Mouse (Mus musculus): ENCODE measurements around the gene Nfyc. TPM values are rescaled to one million over a fixed set of nuclear protein-coding genes. Genes with fewer than 3 reads are reported as not detected.

Gene Nfyc
- polyA plus RNA-seq, 1 experiment from 2014 or later: 108 TPM

DNA sequence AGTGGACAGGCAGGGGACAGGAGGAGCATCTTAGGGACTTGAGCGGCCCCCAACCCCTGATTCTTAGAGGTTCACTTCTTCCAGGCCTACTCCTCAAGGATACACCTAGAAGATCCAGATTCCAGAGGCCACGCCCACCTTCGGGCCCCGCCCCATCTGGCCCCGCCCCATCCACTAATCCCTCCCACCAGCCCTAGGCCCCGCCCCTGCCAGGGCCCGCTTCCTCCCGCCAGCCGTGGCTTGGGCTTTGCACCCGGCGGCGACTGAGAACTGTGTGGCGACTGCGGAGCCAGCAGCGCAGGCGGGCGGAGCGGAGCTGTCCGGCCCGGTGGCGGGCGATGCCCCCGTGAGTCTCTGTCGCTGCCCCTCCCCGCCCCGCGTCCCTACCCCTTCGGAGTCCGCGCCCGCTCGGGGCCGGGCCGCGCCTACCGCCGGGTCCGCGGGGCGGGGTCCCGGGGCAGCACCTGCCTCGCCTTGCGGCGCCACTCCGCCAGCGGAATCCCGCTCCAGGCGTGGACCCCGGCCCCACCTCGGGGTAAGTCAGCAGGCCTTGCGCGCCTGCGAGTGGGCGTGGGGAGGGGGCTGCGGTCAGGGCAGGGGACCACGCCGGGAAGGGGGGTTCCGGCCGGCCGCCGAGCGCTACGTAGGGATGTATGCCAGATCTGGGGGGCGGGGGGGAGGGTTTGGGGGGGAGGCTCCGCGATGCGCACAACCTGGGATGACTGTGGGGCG lies 23.4 kb upstream of the Nfyc start, which contains the start of gene Rims3:
Gene Rims3, plus strand, starts transcription at position 229 of the 732 bp plus-strand sequence.
- peak within 1 kb of the TSS; percentile 76 for H3K9ac ChIP-seq (replicated peaks)
- H3K4me3 ChIP-seq: peak within 1 kb of the TSS; percentile 74
- peak; percentile 78 for ATAC-seq (ENCODE audit: low FRiP score, low read depth)
- 0 out of 2 replicates have a peak within 1 kb of the TSS, but pooled peaks have one; percentile 39 for H3K27ac ChIP-seq (replicated peaks)
- H3K9me3 ChIP-seq: no peaks in the 10 kb centered on the region
- H3K36me3 ChIP-seq: no peaks in the 10 kb centered on the region
- peaks cover 22% of the 10 kb centered on the region for H3K4me1 ChIP-seq
- under 1% methylated on average over 67 of the region's 68 CpGs for WGBS
- H3K27me3 ChIP-seq: peaks cover 61% of the 10 kb centered on the region
- H3K4me2 ChIP-seq (replicated peaks): peak within 1 kb of the TSS; percentile 96

GRCm38 (mm10) chr4:120850946-120851345 lies 19.6 kb upstream of the Nfyc start:
- H3K27ac ChIP-seq (replicated peaks): no peak overlapping the region
- ATAC-seq (ENCODE audit: low FRiP score, low read depth): 0 out of 2 replicates have a peak, but pooled peaks have one; percentile 53
- no peak overlapping the region for H3K4me3 ChIP-seq
- H3K27me3 ChIP-seq: peaks cover 44% of the 10 kb centered on the region
- H3K4me2 ChIP-seq (replicated peaks): no peak overlapping the region
- H3K9ac ChIP-seq (replicated peaks): no peak overlapping the region
- H3K9me3 ChIP-seq: no peaks in the 10 kb centered on the region
- WGBS: 5% methylated on average over 10 of the region's 10 CpGs
- no peaks in the 10 kb centered on the region for H3K36me3 ChIP-seq
- H3K4me1 ChIP-seq: peaks cover 9% of the 10 kb centered on the region

DNA sequence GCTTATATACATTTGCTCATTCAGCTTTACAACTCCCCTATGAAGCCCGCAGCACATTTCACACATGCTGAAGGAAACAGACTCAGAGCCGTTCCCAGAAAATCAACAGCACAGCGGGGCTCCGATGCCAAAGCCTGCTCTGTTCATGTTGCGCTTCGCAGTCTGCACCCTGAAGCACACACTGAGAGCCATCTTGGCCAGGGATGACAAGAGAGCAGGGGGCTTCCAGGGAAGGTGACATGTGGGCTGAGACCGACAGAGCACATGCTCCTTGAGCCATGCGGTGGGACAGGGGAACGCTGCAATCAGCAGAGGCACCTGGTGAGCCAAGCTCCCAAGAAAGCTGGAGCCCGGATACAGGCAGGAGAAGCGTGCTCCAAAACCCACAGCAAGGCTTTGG lies 18.1 kb upstream of the Nfyc start:
- Histone ChIP-seq H3K4me1 (no peaks in the 10 kb centered on the region), H3K4me3 (no peak overlapping the region), H3K9me3 (no peaks in the 10 kb centered on the region), H3K27me3 (peaks cover 29% of the 10 kb centered on the region), H3K27ac (replicated peaks) (no peak overlapping the region), H3K36me3 (no peaks in the 10 kb centered on the region), H3K9ac (replicated peaks) (no peak overlapping the region), H3K4me2 (replicated peaks) (no peak overlapping the region)
- 72% methylated on average over 11 of the region's 11 CpGs for WGBS
- ATAC-seq (ENCODE audit: low FRiP score, low read depth): no peak

- Histone ChIP-seq H3K9ac (replicated peaks) (no peak overlapping the region), H3K27ac (replicated peaks) (no peak overlapping the region), H3K36me3 (no peaks in the 10 kb centered on the region), H3K27me3 (peaks cover 24% of the 10 kb centered on the region), H3K4me3 (no peak overlapping the region), H3K4me1 (no peaks in the 10 kb centered on the region), H3K4me2 (replicated peaks) (no peak overlapping the region), H3K9me3 (no peaks in the 10 kb centered on the region)
- 78% methylated on average over 6 of the region's 6 CpGs for WGBS
- no peak for ATAC-seq (ENCODE audit: low FRiP score, low read depth)
Measured at GRCm38 (mm10) chr4:120848909-120849308, 17.5 kb upstream of the Nfyc start.

DNA sequence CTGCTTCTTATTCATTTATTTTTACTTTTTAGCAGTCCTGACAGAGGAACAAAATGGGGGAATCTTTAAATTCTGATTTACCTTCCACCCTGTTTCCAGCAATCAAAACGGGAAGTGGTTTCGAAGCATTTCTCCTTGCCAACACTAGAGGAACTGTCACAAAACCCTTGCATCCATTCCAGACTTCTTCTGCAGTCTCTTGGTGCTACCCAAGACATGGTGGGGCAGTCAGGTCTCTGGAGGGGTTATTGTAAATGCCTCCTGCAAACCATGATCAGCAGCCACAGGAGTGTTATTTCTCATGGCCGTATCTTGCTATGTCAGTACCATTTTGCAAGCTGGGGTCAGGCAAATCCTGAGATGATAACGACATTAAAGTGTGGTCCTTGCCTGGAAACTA lies 13.7 kb upstream of the Nfyc start:
- no peaks in the 10 kb centered on the region for H3K4me1 ChIP-seq
- H3K27me3 ChIP-seq: peaks cover 4% of the 10 kb centered on the region; the same call in 1 of the 2 replicates
- no peaks in the 10 kb centered on the region for H3K36me3 ChIP-seq
- H3K27ac ChIP-seq (replicated peaks): no peak overlapping the region
- H3K9ac ChIP-seq (replicated peaks): no peak overlapping the region
- H3K9me3 ChIP-seq: no peaks in the 10 kb centered on the region
- WGBS: 81% methylated on average over 4 of the region's 4 CpGs
- H3K4me2 ChIP-seq (replicated peaks): no peak overlapping the region
- H3K4me3 ChIP-seq: no peak overlapping the region
- no peak for ATAC-seq (ENCODE audit: low FRiP score, low read depth)

DNA sequence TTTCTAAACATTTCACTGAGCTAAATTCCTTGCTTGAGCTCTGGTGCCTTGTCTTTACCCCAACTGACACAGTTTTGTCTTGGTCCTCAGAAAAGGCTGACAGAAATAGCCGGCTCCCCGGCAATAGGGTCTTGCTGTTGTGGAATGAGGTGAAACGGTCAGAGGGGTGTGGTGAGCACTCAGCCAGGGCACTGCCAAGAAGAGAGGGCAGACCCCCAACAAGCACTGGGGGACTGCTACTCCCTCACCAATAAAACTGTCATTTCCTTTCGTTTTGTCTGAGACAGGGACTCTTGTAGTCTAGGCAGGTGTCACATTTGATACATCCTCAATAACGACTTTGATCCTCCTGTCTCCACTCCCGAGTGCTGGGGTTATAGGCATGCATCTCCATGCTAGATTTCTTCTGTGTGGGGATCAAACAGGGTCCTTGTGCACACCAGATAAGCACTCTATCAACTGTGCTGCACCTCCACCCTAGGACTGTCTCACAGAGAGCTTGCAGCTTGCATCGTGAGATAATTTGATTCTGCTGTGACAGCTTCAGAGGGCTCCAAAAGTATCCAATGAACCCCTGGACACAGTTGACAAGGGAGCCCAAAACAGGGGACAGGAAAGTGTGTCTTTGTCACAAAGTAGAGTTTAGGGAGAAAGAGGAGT lies 13.2 kb upstream of the Nfyc start:
- H3K9ac ChIP-seq (replicated peaks): no peak overlapping the region
- H3K9me3 ChIP-seq: no peaks in the 10 kb centered on the region
- no peak overlapping the region for H3K4me3 ChIP-seq
- no peaks in the 10 kb centered on the region for H3K36me3 ChIP-seq
- ATAC-seq (ENCODE audit: low FRiP score, low read depth): no peak
- H3K4me1 ChIP-seq: no peaks in the 10 kb centered on the region
- H3K4me2 ChIP-seq (replicated peaks): no peak overlapping the region
- 63% methylated on average over 7 of the region's 7 CpGs for WGBS
- no peaks in the 10 kb centered on the region; the same call in 1 of the 2 replicates for H3K27me3 ChIP-seq
- no peak overlapping the region for H3K27ac ChIP-seq (replicated peaks)

DNA sequence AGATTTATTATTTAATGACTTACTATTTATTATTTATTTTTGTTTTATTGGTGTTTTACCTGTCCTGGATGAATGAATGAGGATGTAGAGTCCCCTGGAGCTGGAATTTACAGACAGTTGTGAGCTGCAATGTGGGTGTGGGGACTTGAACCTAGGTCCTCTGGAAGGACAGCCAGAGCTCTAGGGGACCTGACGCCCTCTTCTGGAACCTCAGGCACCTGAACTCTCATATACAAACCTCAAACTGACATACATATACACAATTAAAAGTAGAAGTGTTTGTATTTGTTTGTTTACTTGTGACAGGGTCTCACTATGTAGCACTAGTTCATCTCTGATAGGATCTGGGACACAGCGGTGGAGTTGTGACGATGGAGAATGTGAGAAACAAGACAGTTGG lies 10.0 kb upstream of the Nfyc start:
- WGBS: 86% methylated on average over 3 of the region's 3 CpGs
- ATAC-seq (ENCODE audit: low FRiP score, low read depth): no peak
- H3K27ac ChIP-seq (replicated peaks): no peak overlapping the region
- H3K9ac ChIP-seq (replicated peaks): no peak overlapping the region
- H3K4me1 ChIP-seq: no peaks in the 10 kb centered on the region
- no peaks in the 10 kb centered on the region for H3K27me3 ChIP-seq
- H3K4me3 ChIP-seq: no peak overlapping the region
- H3K4me2 ChIP-seq (replicated peaks): no peak overlapping the region
- no peaks in the 10 kb centered on the region for H3K36me3 ChIP-seq
- H3K9me3 ChIP-seq: no peaks in the 10 kb centered on the region

DNA sequence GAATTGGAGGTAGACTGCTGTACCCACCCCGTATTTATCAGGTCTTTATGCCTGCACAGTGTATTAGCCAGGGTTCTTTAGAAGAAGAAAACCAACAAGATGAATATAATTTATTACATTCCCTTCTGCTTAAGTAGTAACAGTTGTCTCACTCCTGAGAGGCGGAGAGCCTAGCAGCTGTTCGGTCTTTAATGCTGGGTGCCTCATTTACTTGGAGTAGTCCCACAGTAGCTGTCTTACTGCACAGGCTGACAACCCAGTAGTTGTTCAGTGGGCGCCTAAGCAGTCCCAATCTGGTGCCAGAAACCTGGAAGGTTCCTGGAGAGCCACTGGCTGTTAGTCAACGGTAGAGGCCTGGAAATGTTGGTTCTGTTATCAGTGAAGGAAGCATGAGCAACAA lies 605 bp downstream of the Nfyc start:
- H3K27me3 ChIP-seq: no peaks in the 10 kb centered on the region
- no peak overlapping the region for H3K4me2 ChIP-seq (replicated peaks)
- H3K4me3 ChIP-seq: no peak overlapping the region
- H3K9me3 ChIP-seq: no peaks in the 10 kb centered on the region
- no peak overlapping the region for H3K9ac ChIP-seq (replicated peaks)
- ATAC-seq (ENCODE audit: low FRiP score, low read depth): no peak
- whole genome bisulfite sequencing: 75% methylated on average over 5 of the region's 5 CpGs
- no peak overlapping the region for H3K27ac ChIP-seq (replicated peaks)
- no peaks in the 10 kb centered on the region for H3K4me1 ChIP-seq
- H3K36me3 ChIP-seq: no peaks in the 10 kb centered on the region

DNA sequence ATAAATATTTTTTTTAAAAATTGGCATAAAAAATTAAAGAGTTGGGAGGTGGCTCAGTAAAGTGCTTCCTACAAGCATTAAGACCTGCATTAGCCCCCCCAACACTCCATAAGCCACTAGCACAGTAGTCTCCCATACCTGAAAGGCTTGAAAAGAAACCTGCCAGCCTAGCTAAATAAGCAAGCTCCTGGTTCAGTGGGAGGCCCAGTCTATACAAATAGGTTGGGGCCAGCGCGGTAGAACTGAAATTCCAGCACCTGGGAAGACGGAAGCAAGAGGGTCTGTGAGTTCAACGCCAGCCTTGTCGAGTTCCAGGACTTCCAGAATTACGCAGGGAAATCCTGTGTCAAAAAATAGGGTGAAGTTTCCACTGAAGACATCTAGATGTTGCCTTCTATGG lies 5.0 kb downstream of the Nfyc start:
- H3K27me3 ChIP-seq: no peaks in the 10 kb centered on the region
- no peak for ATAC-seq (ENCODE audit: low FRiP score, low read depth)

GRCm38 (mm10) chr4:120825577-120826326 lies 5.6 kb downstream of the Nfyc start:
- peaks cover 17% of the 10 kb centered on the region for H3K4me1 ChIP-seq
- H3K9ac ChIP-seq (replicated peaks): peak overlapping the region; percentile 99
- no peaks in the 10 kb centered on the region for H3K9me3 ChIP-seq
- under 1% methylated on average over 38 of the region's 55 CpGs for WGBS
- H3K27me3 ChIP-seq: no peaks in the 10 kb centered on the region
- peak overlapping the region; percentile 100 for H3K27ac ChIP-seq (replicated peaks)
- H3K4me2 ChIP-seq (replicated peaks): peak overlapping the region; percentile 71
- H3K4me3 ChIP-seq: peak overlapping the region; percentile 81
- peak; percentile 96 for ATAC-seq (ENCODE audit: low FRiP score, low read depth)
- no peaks in the 10 kb centered on the region for H3K36me3 ChIP-seq

More for the DNA sequence above, 5.0 kb downstream of the Nfyc start:
- Histone ChIP-seq H3K36me3 (no peaks in the 10 kb centered on the region), H3K4me2 (replicated peaks) (peak overlapping the region; percentile 71; the same call in 1 of the 2 replicates), H3K9ac (replicated peaks) (no peak overlapping the region), H3K4me1 (peaks cover 17% of the 10 kb centered on the region), H3K27ac (replicated peaks) (peak overlapping the region; percentile 100), H3K4me3 (no peak overlapping the region; the same call in 1 of the 2 replicates), H3K9me3 (no peaks in the 10 kb centered on the region)
- WGBS: 93% methylated on average over 6 of the region's 6 CpGs

DNA sequence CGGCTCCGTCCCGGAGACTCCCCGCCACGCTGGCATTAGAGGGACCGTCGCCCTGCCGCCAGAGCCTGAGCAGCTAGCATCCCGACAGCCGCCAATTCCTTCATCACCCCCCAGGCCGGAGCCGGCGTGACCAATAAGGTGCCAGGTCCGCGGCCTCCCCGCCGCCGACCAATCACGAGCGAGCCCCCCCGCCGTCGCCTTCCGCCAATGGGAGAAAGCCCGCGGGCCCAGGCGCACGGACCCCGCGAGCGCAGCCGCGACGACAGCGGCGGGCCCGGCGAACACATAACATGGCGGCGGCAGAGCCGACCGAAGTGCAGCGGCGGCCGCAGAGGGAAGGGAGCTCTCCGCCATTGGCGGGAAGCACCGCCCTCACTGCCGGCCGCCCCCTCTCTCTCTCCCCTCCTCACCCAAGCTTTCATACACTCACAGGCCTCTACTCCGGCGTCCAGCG lies 6.2 kb downstream of the Nfyc start:
- ATAC-seq (ENCODE audit: low FRiP score, low read depth): peak; percentile 96
- Histone ChIP-seq H3K36me3 (no peaks in the 10 kb centered on the region), H3K9me3 (no peaks in the 10 kb centered on the region), H3K27ac (replicated peaks) (peak overlapping the region; percentile 100), H3K4me1 (peaks cover 17% of the 10 kb centered on the region), H3K4me2 (replicated peaks) (peak overlapping the region; percentile 71), H3K4me3 (peak overlapping the region; percentile 81), H3K9ac (replicated peaks) (peak overlapping the region; percentile 99), H3K27me3 (no peaks in the 10 kb centered on the region)
- under 1% methylated on average over 34 of the region's 53 CpGs for WGBS

Data from midbrain, embryonic 12.5 days (tissue).